Mouse (Mus musculus): Measurements from ENCODE around the gene Osbpl10. TPM values are rescaled to one million over a fixed set of nuclear protein-coding genes. Genes with fewer than 3 reads are reported as not detected.

Osbpl10 gene
- polyA plus RNA-seq, 1 experiment: 7.0 TPM

- Histone ChIP-seq H3K27me3 (replicated peaks; ENCODE audit: control insufficient read depth, insufficient read depth, low read length) (no peaks in the 10 kb centered on the region), H3K4me1 (ENCODE audit: control insufficient read depth, insufficient read depth, low read length) (no peaks in the 10 kb centered on the region), H3K27ac (ENCODE audit: insufficient read depth, low read depth, low read length) (no peak overlapping the region), H3K4me3 (ENCODE audit: insufficient read depth, low read depth, low read length) (no peak overlapping the region), H3K36me3 (ENCODE audit: control insufficient read depth, insufficient read depth, low read length) (no peaks in the 10 kb centered on the region)
- peak; percentile 27 for DNase-seq
- 55% methylated on average over 7 of the region's 7 CpGs for WGBS
- TF ChIP-seq POLR2A (IDR thresholded peaks at IDR 0.05; ENCODE audit: low read depth, low read length): no peak
- no peak for TF ChIP-seq CTCF (conservative IDR thresholded peaks at IDR 0.05; ENCODE audit: insufficient read depth, insufficient read length, low read depth, low read length)
Measured at GRCm38 (mm10) chr9:115107430-115107829, 129.1 kb downstream of the Osbpl10 start.

DNA sequence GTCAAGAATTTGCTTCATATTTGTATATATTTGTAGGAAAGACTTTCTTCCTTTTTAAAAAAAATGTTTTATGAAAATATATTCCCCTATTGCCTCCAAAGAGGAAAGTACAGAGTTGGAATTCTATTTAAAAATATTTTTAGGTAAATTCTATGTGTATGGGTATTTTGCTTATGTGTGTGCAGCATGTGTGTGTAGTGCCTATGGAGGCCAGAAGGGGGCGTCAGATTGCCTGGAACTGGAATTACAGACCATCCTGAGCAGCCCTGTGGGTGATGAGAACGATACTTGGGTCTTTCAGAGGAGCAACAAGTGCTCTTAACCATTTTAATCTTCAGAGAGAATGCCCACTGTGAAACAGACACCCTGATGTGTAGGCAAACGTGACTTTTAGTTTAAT lies 132.3 kb downstream of the Osbpl10 start:
- WGBS: 76% methylated on average over 3 of the region's 3 CpGs
- Histone ChIP-seq H3K27ac (ENCODE audit: insufficient read depth, low read depth, low read length) (no peak overlapping the region), H3K4me1 (ENCODE audit: control insufficient read depth, insufficient read depth, low read length) (no peaks in the 10 kb centered on the region), H3K27me3 (replicated peaks; ENCODE audit: control insufficient read depth, insufficient read depth, low read length) (no peaks in the 10 kb centered on the region), H3K36me3 (ENCODE audit: control insufficient read depth, insufficient read depth, low read length) (no peaks in the 10 kb centered on the region), H3K4me3 (ENCODE audit: insufficient read depth, low read depth, low read length) (no peak overlapping the region)
- no peak for DNase-seq
- TF ChIP-seq CTCF (conservative IDR thresholded peaks at IDR 0.05; ENCODE audit: insufficient read depth, insufficient read length, low read depth, low read length) (no peak), POLR2A (IDR thresholded peaks at IDR 0.05; ENCODE audit: low read depth, low read length) (no peak)

- no peak for DNase-seq
- 62% methylated on average over 10 of the region's 10 CpGs for WGBS
- no peaks in the 10 kb centered on the region for H3K27me3 ChIP-seq (replicated peaks; ENCODE audit: control insufficient read depth, insufficient read depth, low read length)
- no peak overlapping the region for H3K27ac ChIP-seq (ENCODE audit: insufficient read depth, low read depth, low read length)
- H3K36me3 ChIP-seq (ENCODE audit: control insufficient read depth, insufficient read depth, low read length): no peaks in the 10 kb centered on the region
- H3K4me1 ChIP-seq (ENCODE audit: control insufficient read depth, insufficient read depth, low read length): peaks cover 15% of the 10 kb centered on the region
- TF ChIP-seq CTCF (conservative IDR thresholded peaks at IDR 0.05; ENCODE audit: insufficient read depth, insufficient read length, low read depth, low read length) (no peak), POLR2A (IDR thresholded peaks at IDR 0.05; ENCODE audit: low read depth, low read length) (no peak)
- H3K4me3 ChIP-seq (ENCODE audit: insufficient read depth, low read depth, low read length): no peak overlapping the region
Measured at GRCm38 (mm10) chr9:115117314-115117713, 138.9 kb downstream of the Osbpl10 start.

- TF ChIP-seq CTCF (conservative IDR thresholded peaks at IDR 0.05; ENCODE audit: insufficient read depth, insufficient read length, low read depth, low read length) (no peak), POLR2A (IDR thresholded peaks at IDR 0.05; ENCODE audit: low read depth, low read length) (no peak)
- Histone ChIP-seq H3K36me3 (ENCODE audit: control insufficient read depth, insufficient read depth, low read length) (no peaks in the 10 kb centered on the region), H3K4me1 (ENCODE audit: control insufficient read depth, insufficient read depth, low read length) (peaks cover 15% of the 10 kb centered on the region), H3K27ac (ENCODE audit: insufficient read depth, low read depth, low read length) (peak overlapping the region; percentile 22; the same call in 1 of the 2 replicates), H3K4me3 (ENCODE audit: insufficient read depth, low read depth, low read length) (no peak overlapping the region), H3K27me3 (replicated peaks; ENCODE audit: control insufficient read depth, insufficient read depth, low read length) (no peaks in the 10 kb centered on the region)
- peak; percentile 94 for DNase-seq
- 52% methylated on average over 5 of the region's 5 CpGs for WGBS
Measured at GRCm38 (mm10) chr9:115120276-115120675, 141.9 kb downstream of the Osbpl10 start.

DNA sequence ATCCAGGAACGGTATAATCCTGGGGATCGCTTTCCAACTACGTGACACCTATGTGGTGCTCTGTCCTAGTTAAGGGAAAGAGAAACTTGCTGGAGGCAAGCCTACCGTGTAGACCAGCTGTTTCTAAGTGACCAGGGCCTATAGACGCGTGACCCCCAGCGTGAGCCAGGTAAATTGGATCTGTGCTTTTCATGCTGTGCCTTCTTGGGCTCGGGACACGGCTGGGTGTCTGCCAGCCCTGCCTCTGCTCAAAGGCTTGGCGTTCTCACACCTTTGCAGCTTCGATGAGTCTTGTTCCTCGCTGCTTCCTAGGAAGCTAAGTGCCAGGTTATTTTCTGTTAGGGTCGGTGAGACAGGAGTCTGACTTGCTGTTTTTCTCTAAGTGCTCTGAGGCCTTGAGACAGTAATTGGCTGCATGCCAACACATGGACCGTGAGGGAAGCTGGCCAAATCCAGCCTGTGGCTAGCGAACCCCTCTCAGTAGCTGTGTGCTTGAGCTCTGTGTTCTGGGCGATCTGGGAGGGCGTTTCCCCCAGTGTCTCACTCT lies 142.4 kb downstream of the Osbpl10 start:
- WGBS: 32% methylated on average over 17 of the region's 17 CpGs
- peak; percentile 82 for DNase-seq
- Histone ChIP-seq H3K36me3 (ENCODE audit: control insufficient read depth, insufficient read depth, low read length) (no peaks in the 10 kb centered on the region), H3K27ac (ENCODE audit: insufficient read depth, low read depth, low read length) (peak overlapping the region; percentile 22; the same call in 1 of the 2 replicates), H3K4me3 (ENCODE audit: insufficient read depth, low read depth, low read length) (no peak overlapping the region), H3K4me1 (ENCODE audit: control insufficient read depth, insufficient read depth, low read length) (peaks cover 15% of the 10 kb centered on the region), H3K27me3 (replicated peaks; ENCODE audit: control insufficient read depth, insufficient read depth, low read length) (no peaks in the 10 kb centered on the region)
- TF ChIP-seq POLR2A (IDR thresholded peaks at IDR 0.05; ENCODE audit: low read depth, low read length) (no peak), CTCF (conservative IDR thresholded peaks at IDR 0.05; ENCODE audit: insufficient read depth, insufficient read length, low read depth, low read length) (no peak)

GRCm38 (mm10) chr9:115127342-115127741 lies 149.0 kb downstream of the Osbpl10 start:
- Histone ChIP-seq H3K36me3 (ENCODE audit: control insufficient read depth, insufficient read depth, low read length) (no peaks in the 10 kb centered on the region), H3K27me3 (replicated peaks; ENCODE audit: control insufficient read depth, insufficient read depth, low read length) (no peaks in the 10 kb centered on the region), H3K27ac (ENCODE audit: insufficient read depth, low read depth, low read length) (no peak overlapping the region), H3K4me3 (ENCODE audit: insufficient read depth, low read depth, low read length) (no peak overlapping the region), H3K4me1 (ENCODE audit: control insufficient read depth, insufficient read depth, low read length) (no peaks in the 10 kb centered on the region)
- TF ChIP-seq POLR2A (IDR thresholded peaks at IDR 0.05; ENCODE audit: low read depth, low read length): no peak
- no peak for TF ChIP-seq CTCF (conservative IDR thresholded peaks at IDR 0.05; ENCODE audit: insufficient read depth, insufficient read length, low read depth, low read length)
- no peak for DNase-seq
- WGBS: 79% methylated on average over 10 of the region's 10 CpGs

- Histone ChIP-seq H3K27ac (ENCODE audit: insufficient read depth, low read depth, low read length) (no peak overlapping the region), H3K4me3 (ENCODE audit: insufficient read depth, low read depth, low read length) (no peak overlapping the region), H3K36me3 (ENCODE audit: control insufficient read depth, insufficient read depth, low read length) (no peaks in the 10 kb centered on the region), H3K27me3 (replicated peaks; ENCODE audit: control insufficient read depth, insufficient read depth, low read length) (no peaks in the 10 kb centered on the region), H3K4me1 (ENCODE audit: control insufficient read depth, insufficient read depth, low read length) (no peaks in the 10 kb centered on the region)
- WGBS: 66% methylated on average over 2 of the region's 2 CpGs
- no peak for TF ChIP-seq CTCF (conservative IDR thresholded peaks at IDR 0.05; ENCODE audit: insufficient read depth, insufficient read length, low read depth, low read length)
- no peak for TF ChIP-seq POLR2A (IDR thresholded peaks at IDR 0.05; ENCODE audit: low read depth, low read length)
- DNase-seq: no peak
Measured at GRCm38 (mm10) chr9:115133926-115134325, 155.6 kb downstream of the Osbpl10 start.
